In genomic region chr19:5463791-5464562, GRCm38 (mm10) we compare ENCODE assay signal across 9 mouse cellular contexts. TPM values are rescaled to one million over a fixed set of nuclear protein-coding genes. Genes with fewer than 3 reads are reported as not detected.
DNase-seq lines count a peak whose midpoint lies in the region; ATAC-seq and TF ChIP-seq lines count a peak whose summit lies in the region.
"Had no signal": no experiment of that assay in that cellular context is flagged by ENCODE, and none has a peak within 500 bp of the region (broad histone marks: within the 10 kb centered on the region; RNA-seq: fewer than 3 reads in every experiment).

No protein-coding gene starts in this region.

- TF ChIP-seq CTCF in embryonic fibroblast, embryonic 13.5 days (IDR thresholded peaks at IDR 0.05; ENCODE audit: borderline replicate concordance, insufficient read depth, low read length): peak; percentile 94
- TF ChIP-seq CTCF in liver, adult 2 months (IDR thresholded peaks at IDR 0.05; ENCODE audit: low read depth, low read length): peak; percentile 89

- ATAC-seq in hindbrain, embryonic 14.5 days (ENCODE audit: low FRiP score): peak; percentile 32; the same call in 1 of the 2 replicates
- peak; percentile 63 for ATAC-seq in neural tube, embryonic 12.5 days (ENCODE audit: low FRiP score, low read depth)

- no peaks in the 10 kb centered on the region for H3K9me3 ChIP-seq in hindbrain, embryonic 14.5 days (ENCODE audit: control insufficient read depth, low read length)
- no peaks in the 10 kb centered on the region for H3K9me3 ChIP-seq in neural tube, embryonic 12.5 days

- peak overlapping the region; percentile 56 for H3K9ac ChIP-seq in hindbrain, embryonic 14.5 days
- no peak overlapping the region for H3K9ac ChIP-seq in liver, adult 2 months (ENCODE audit: low read depth, low read length)
- H3K9ac ChIP-seq in neural tube, embryonic 12.5 days: peak overlapping the region; percentile 57

- H3K4me1 ChIP-seq in embryonic fibroblast, embryonic 13.5 days (ENCODE audit: control insufficient read depth, insufficient read depth, low read length): peaks cover 9% of the 10 kb centered on the region; the same call in 1 of the 2 replicates
- H3K4me1 ChIP-seq in hindbrain, embryonic 14.5 days (replicated peaks; ENCODE audit: control insufficient read depth, insufficient read depth, low read length): peaks cover 24% of the 10 kb centered on the region
- peaks cover 2% of the 10 kb centered on the region; the same call in 1 of the 2 replicates for H3K4me1 ChIP-seq in liver, adult 2 months (ENCODE audit: control insufficient read depth, insufficient read depth, low read length)
- H3K4me1 ChIP-seq in neural tube, embryonic 12.5 days: peaks cover 22% of the 10 kb centered on the region

- TF ChIP-seq POLR2A in embryonic fibroblast, embryonic 13.5 days (IDR thresholded peaks at IDR 0.05; ENCODE audit: low read depth, low read length): no peak
- TF ChIP-seq POLR2A in liver, adult 2 months (IDR thresholded peaks at IDR 0.05; ENCODE audit: extremely low read depth, insufficient read depth, low read length): no peak

- 40% methylated on average over 15 of the region's 15 CpGs for WGBS in hindbrain, embryonic 14.5 days
- 71% methylated on average over 15 of the region's 15 CpGs for WGBS in liver, adult 2 months
- WGBS in neural tube, embryonic 12.5 days: 45% methylated on average over 15 of the region's 15 CpGs

- no peaks in the 10 kb centered on the region for H3K27me3 ChIP-seq in hindbrain, embryonic 14.5 days (ENCODE audit: control insufficient read depth, insufficient read depth, low read length)
- no peaks in the 10 kb centered on the region for H3K27me3 ChIP-seq in liver, adult 2 months (ENCODE audit: control insufficient read depth, insufficient read depth, low read length)
- no peaks in the 10 kb centered on the region; the same call in 1 of the 2 replicates for H3K27me3 ChIP-seq in neural tube, embryonic 12.5 days (replicated peaks)

- no peak overlapping the region for H3K4me3 ChIP-seq in embryonic fibroblast, embryonic 13.5 days (ENCODE audit: insufficient read depth, low read length)
- H3K4me3 ChIP-seq in hindbrain, embryonic 14.5 days (replicated peaks; ENCODE audit: low read length): peak overlapping the region; percentile 22
- H3K4me3 ChIP-seq in liver, adult 2 months (ENCODE audit: insufficient read depth, low read depth, low read length): no peak overlapping the region
- H3K4me3 ChIP-seq in neural tube, embryonic 12.5 days: peak overlapping the region; percentile 18; the same call in 1 of the 2 replicates
- H3K4me3 ChIP-seq: myocyte had no signal

- peak; percentile 79 to 85 for DNase-seq in layer of hippocampus, postnatal 10 days (ENCODE audit: low spot score in 2 of 2)
- no peak for DNase-seq in layer of hippocampus, adult 9-10 months (ENCODE audit: low spot score)
- peak; percentile 65 for DNase-seq in adrenal gland, postnatal 14 days
- peak; percentile 78 for DNase-seq in hindbrain, embryonic 14.5 days (ENCODE audit: low spot score)
- no peak for DNase-seq in liver, adult 2 months (ENCODE audit: extremely low read depth, low read depth, low spot score)
- DNase-seq in yolk sac, embryonic 10.5 days (ENCODE audit: low spot score): no peak

- peaks cover 60% of the 10 kb centered on the region for H3K36me3 ChIP-seq in hindbrain, embryonic 14.5 days (replicated peaks; ENCODE audit: control insufficient read depth, insufficient read depth)
- H3K36me3 ChIP-seq in liver, adult 2 months (ENCODE audit: control insufficient read depth, insufficient read depth, low read length): no peaks in the 10 kb centered on the region
- H3K36me3 ChIP-seq in neural tube, embryonic 12.5 days: peaks cover 41% of the 10 kb centered on the region

- peak overlapping the region; percentile 48 for H3K4me2 ChIP-seq in hindbrain, embryonic 14.5 days (replicated peaks)
- H3K4me2 ChIP-seq in neural tube, embryonic 12.5 days (replicated peaks): peak overlapping the region; percentile 58

- peaks cover 5% of the 10 kb centered on the region; the same call in 1 of the 2 replicates for H3K79me2 ChIP-seq in liver, adult 2 months (ENCODE audit: control insufficient read depth, insufficient read depth, low read length)

- H3K27ac ChIP-seq in embryonic fibroblast, embryonic 13.5 days (ENCODE audit: insufficient read depth, low read length): no peak overlapping the region
- H3K27ac ChIP-seq in hindbrain, embryonic 14.5 days: peak overlapping the region; percentile 59
- no peak overlapping the region for H3K27ac ChIP-seq in liver, adult 2 months (replicated peaks; ENCODE audit: insufficient read depth, low read depth, low read length)
- no peak overlapping the region for H3K27ac ChIP-seq in neural tube, embryonic 12.5 days

RNA-seq across cellular contexts. Expression of gene Fibp, which starts 3.6 kb away (rescaled TPM):
- 100 to 1,000 TPM in 1 of 2 experiments, 10 to 100 TPM in 1; 83.7 to 108 TPM for total RNA-seq in layer of hippocampus, postnatal 10 days (2021)
- total RNA-seq in adrenal gland, postnatal 14 days (2021): 70.8 and 92.6 TPM in 2 replicates
- 53.1 and 66.3 TPM in 2 replicates for polyA plus RNA-seq in embryonic fibroblast, embryonic 13.5 days (2011; ENCODE audit: insufficient read length, low read depth, missing spikeins)
- polyA plus RNA-seq in hindbrain, embryonic 14.5 days (2014; fragmentation: Nextera tagmentation; extraction: Ambion mirVana): 145 and 151 TPM in 2 replicates
- total RNA-seq in liver, adult 2 months (2014; rRNA removed): 25.8 and 32.0 TPM in 2 replicates
- polyA plus RNA-seq in liver, adult 2 months (2012; rRNA removed): 38.5 and 46.6 TPM in 2 replicates
- 142 and 145 TPM in 2 replicates for polyA plus RNA-seq in neural tube, embryonic 12.5 days (2016; fragmentation: Nextera tagmentation; extraction: Ambion mirVana)

RNA-seq across cellular contexts. Expression of gene Ctsw, which starts 4.3 kb away (rescaled TPM):
- total RNA-seq in layer of hippocampus, postnatal 10 days (2021): 1 to 10 TPM; 2.6 to 2.9 TPM
- total RNA-seq in adrenal gland, postnatal 14 days (2021): 0.85 and 4.2 TPM in 2 replicates
- 0.76 and 1.0 TPM in 2 replicates for polyA plus RNA-seq in embryonic fibroblast, embryonic 13.5 days (2011; ENCODE audit: insufficient read length, low read depth, missing spikeins)
- polyA plus RNA-seq in hindbrain, embryonic 14.5 days (2014; fragmentation: Nextera tagmentation; extraction: Ambion mirVana): 4.2 and 5.4 TPM in 2 replicates
- total RNA-seq in liver, adult 2 months (2014; rRNA removed): 0.37 and 0.40 TPM in 2 replicates
- 1.1 and 1.5 TPM in 2 replicates for polyA plus RNA-seq in liver, adult 2 months (2012; rRNA removed)
- polyA plus RNA-seq in neural tube, embryonic 12.5 days (2016; fragmentation: Nextera tagmentation; extraction: Ambion mirVana): 3.3 and 4.2 TPM in 2 replicates

RNA-seq across cellular contexts. Expression of gene Ccdc85b, which starts 6.3 kb away (rescaled TPM):
- 10 to 100 TPM; 26.4 to 32.9 TPM for total RNA-seq in layer of hippocampus, postnatal 10 days (2021)
- 8.8 and 11.2 TPM in 2 replicates for total RNA-seq in adrenal gland, postnatal 14 days (2021)
- polyA plus RNA-seq in embryonic fibroblast, embryonic 13.5 days (2011; ENCODE audit: insufficient read length, low read depth, missing spikeins): 3.0 and 5.2 TPM in 2 replicates
- 10.4 and 10.9 TPM in 2 replicates for polyA plus RNA-seq in hindbrain, embryonic 14.5 days (2014; fragmentation: Nextera tagmentation; extraction: Ambion mirVana)
- total RNA-seq in liver, adult 2 months (2014; rRNA removed): 2.7 and 3.3 TPM in 2 replicates
- polyA plus RNA-seq in liver, adult 2 months (2012; rRNA removed): 2.4 and 2.6 TPM in 2 replicates
- 12.9 and 13.0 TPM in 2 replicates for polyA plus RNA-seq in neural tube, embryonic 12.5 days (2016; fragmentation: Nextera tagmentation; extraction: Ambion mirVana)

RNA-seq across cellular contexts. Expression of gene Efemp2, which starts 9.8 kb away (rescaled TPM):
- 10 to 100 TPM; 18.4 to 19.6 TPM for total RNA-seq in layer of hippocampus, postnatal 10 days (2021)
- 42.5 and 45.9 TPM in 2 replicates for total RNA-seq in adrenal gland, postnatal 14 days (2021)
- polyA plus RNA-seq in embryonic fibroblast, embryonic 13.5 days (2011; ENCODE audit: insufficient read length, low read depth, missing spikeins): 368 and 420 TPM in 2 replicates
- polyA plus RNA-seq in hindbrain, embryonic 14.5 days (2014; fragmentation: Nextera tagmentation; extraction: Ambion mirVana): 37.8 and 41.1 TPM in 2 replicates
- total RNA-seq in liver, adult 2 months (2014; rRNA removed): 4.0 and 4.3 TPM in 2 replicates
- polyA plus RNA-seq in liver, adult 2 months (2012; rRNA removed): 7.7 and 8.5 TPM in 2 replicates
- polyA plus RNA-seq in neural tube, embryonic 12.5 days (2016; fragmentation: Nextera tagmentation; extraction: Ambion mirVana): 58.3 and 60.3 TPM in 2 replicates

RNA-seq across cellular contexts. Expression of gene Fosl1, which starts 16.6 kb away (rescaled TPM):
- total RNA-seq in layer of hippocampus, postnatal 10 days (2021): not detected
- total RNA-seq in adrenal gland, postnatal 14 days (2021): 0.98 and 1.1 TPM in 2 replicates
- polyA plus RNA-seq in embryonic fibroblast, embryonic 13.5 days (2011; ENCODE audit: insufficient read length, low read depth, missing spikeins): 13.4 and 35.0 TPM in 2 replicates
- polyA plus RNA-seq in hindbrain, embryonic 14.5 days (2014; fragmentation: Nextera tagmentation; extraction: Ambion mirVana): not detected in 2 replicates
- not detected in 2 replicates for total RNA-seq in liver, adult 2 months (2014; rRNA removed)
- polyA plus RNA-seq in liver, adult 2 months (2012; rRNA removed): not detected in 2 replicates
- polyA plus RNA-seq in neural tube, embryonic 12.5 days (2016; fragmentation: Nextera tagmentation; extraction: Ambion mirVana): not detected in 2 replicates

Comparison
In these comparisons a context has a peak if more than half of its experiments do, and no peak if none do; other contexts are left out.
1. DNase-seq: peak in layer of hippocampus, postnatal 10 days (2 of 2), adrenal gland, postnatal 14 days (single experiment) and hindbrain, embryonic 14.5 days (single experiment); none in layer of hippocampus, adult 9-10 months (single experiment), liver, adult 2 months (single experiment) and yolk sac, embryonic 10.5 days (single experiment).
2. H3K4me3 ChIP-seq: peak in hindbrain, embryonic 14.5 days (single experiment) and neural tube, embryonic 12.5 days (single experiment); none in embryonic fibroblast, embryonic 13.5 days (single experiment) and liver, adult 2 months (single experiment).